Mouse (Mus musculus) macrophage (primary cell): Measurements from ENCODE around the gene Cabp7. TPM values are rescaled to one million over a fixed set of nuclear protein-coding genes. Genes with fewer than 3 reads are reported as not detected.

ENCODE experiments used
- H3K27ac ChIP-seq: fragments of 350-480 bp; formaldehyde crosslinking; 2 replicates; pipeline ENCODE4 v1.9.0; 2021
- H3K36me3 ChIP-seq: fragments of 350-480 bp; formaldehyde crosslinking; 2 replicates; pipeline ENCODE4 v1.9.0; 2021; ENCODE audit errors: inconsistent target
- H3K4me3 ChIP-seq: fragments of 350-480 bp; formaldehyde crosslinking; 2 replicates; pipeline ENCODE4 v1.9.0; 2021; ENCODE audit errors: inconsistent target
- H3K79me2 ChIP-seq: fragments of 350-480 bp; formaldehyde crosslinking; 2 replicates; pipeline ENCODE4 v1.9.0; 2021; ENCODE audit errors: inconsistent target
- WGBS: methylation state at CpG from one replicate; pipeline ENCODE4 v1.1.7; 2026; ENCODE audit warnings: inconsistent platforms; ENCODE audit not compliant: missing documents; 5-methylcytosine and 5-hydroxymethylcytosine counted together
- polyA plus RNA-seq: library from polyadenylated mRNA; stranded (reverse); fragments of 250-400 nt; gene quantifications from 3 replicates; pipeline ENCODE4 v1.2.4, GENCODE M21; 2018; ENCODE audit warnings: inconsistent platforms

Cabp7 gene
- polyA plus RNA-seq, 1 experiment from 2014 or later: 0.04 TPM

- Histone ChIP-seq H3K79me2 (no peaks in the 10 kb centered on the region), H3K27ac (no peak overlapping the region), H3K36me3 (no peaks in the 10 kb centered on the region), H3K4me3 (no peak overlapping the region)
- 71% methylated on average over 4 of the region's 4 CpGs for WGBS
Measured at GRCm38 (mm10) chr11:4760438-4760837, 13.9 kb upstream of the Cabp7 start.

- no peak overlapping the region for H3K4me3 ChIP-seq
- no peaks in the 10 kb centered on the region for H3K36me3 ChIP-seq
- 77% methylated on average over 4 of the region's 4 CpGs for WGBS
- no peak overlapping the region for H3K27ac ChIP-seq
- H3K79me2 ChIP-seq: no peaks in the 10 kb centered on the region
Measured at GRCm38 (mm10) chr11:4757789-4758158, 11.2 kb upstream of the Cabp7 start.

- WGBS: 67% methylated on average over 11 of the region's 11 CpGs
- H3K79me2 ChIP-seq: no peaks in the 10 kb centered on the region
- H3K4me3 ChIP-seq: no peak overlapping the region
- no peak overlapping the region for H3K27ac ChIP-seq
- H3K36me3 ChIP-seq: no peaks in the 10 kb centered on the region
Measured at GRCm38 (mm10) chr11:4756984-4757788, 10.6 kb upstream of the Cabp7 start.

GRCm38 (mm10) chr11:4756460-4756859 lies 9.9 kb upstream of the Cabp7 start:
- 70% methylated on average over 9 of the region's 9 CpGs for WGBS
- H3K4me3 ChIP-seq: no peak overlapping the region
- H3K27ac ChIP-seq: no peak overlapping the region
- no peaks in the 10 kb centered on the region for H3K36me3 ChIP-seq
- no peaks in the 10 kb centered on the region for H3K79me2 ChIP-seq

- 82% methylated on average over 11 of the region's 11 CpGs for WGBS
- Histone ChIP-seq H3K79me2 (no peaks in the 10 kb centered on the region), H3K4me3 (no peak overlapping the region), H3K27ac (no peak overlapping the region), H3K36me3 (no peaks in the 10 kb centered on the region)
Measured at GRCm38 (mm10) chr11:4754867-4755266, 8.3 kb upstream of the Cabp7 start.

- WGBS: 100% methylated on average over 3 of the region's 3 CpGs
- Histone ChIP-seq H3K36me3 (no peaks in the 10 kb centered on the region), H3K27ac (no peak overlapping the region), H3K4me3 (no peak overlapping the region), H3K79me2 (no peaks in the 10 kb centered on the region)
Measured at GRCm38 (mm10) chr11:4754036-4754435, 7.5 kb upstream of the Cabp7 start.

GRCm38 (mm10) chr11:4752836-4753235 lies 6.3 kb upstream of the Cabp7 start:
- Histone ChIP-seq H3K79me2 (no peaks in the 10 kb centered on the region), H3K36me3 (no peaks in the 10 kb centered on the region), H3K4me3 (no peak overlapping the region), H3K27ac (no peak overlapping the region)
- 50% methylated on average over 10 of the region's 10 CpGs for WGBS

- Histone ChIP-seq H3K4me3 (no peak overlapping the region), H3K36me3 (no peaks in the 10 kb centered on the region), H3K27ac (no peak overlapping the region), H3K79me2 (no peaks in the 10 kb centered on the region)
- WGBS: 9% methylated on average over 9 of the region's 9 CpGs
Measured at GRCm38 (mm10) chr11:4750263-4750662, 3.7 kb upstream of the Cabp7 start.

- Histone ChIP-seq H3K36me3 (no peaks in the 10 kb centered on the region), H3K27ac (no peak overlapping the region), H3K4me3 (no peak overlapping the region), H3K79me2 (no peaks in the 10 kb centered on the region)
- WGBS: 11% methylated on average over 11 of the region's 12 CpGs
Measured at GRCm38 (mm10) chr11:4747285-4747684, 707 bp upstream of the Cabp7 start.

GRCm38 (mm10) chr11:4745969-4746368 lies 609 bp downstream of the Cabp7 start:
- H3K79me2 ChIP-seq: no peaks in the 10 kb centered on the region
- H3K4me3 ChIP-seq: no peak overlapping the region
- whole genome bisulfite sequencing: 4% methylated on average over 39 of the region's 39 CpGs
- H3K27ac ChIP-seq: no peak overlapping the region
- no peaks in the 10 kb centered on the region for H3K36me3 ChIP-seq

- 53% methylated on average over 6 of the region's 6 CpGs for WGBS
- Histone ChIP-seq H3K79me2 (no peaks in the 10 kb centered on the region), H3K4me3 (no peak overlapping the region), H3K36me3 (no peaks in the 10 kb centered on the region), H3K27ac (no peak overlapping the region)
Measured at GRCm38 (mm10) chr11:4744691-4745090, 1.9 kb downstream of the Cabp7 start.

- H3K36me3 ChIP-seq: no peaks in the 10 kb centered on the region
- no peaks in the 10 kb centered on the region for H3K79me2 ChIP-seq
- WGBS: 57% methylated on average over 5 of the region's 5 CpGs
- no peak overlapping the region for H3K4me3 ChIP-seq
- no peak overlapping the region for H3K27ac ChIP-seq
Measured at GRCm38 (mm10) chr11:4740785-4741184, 5.8 kb downstream of the Cabp7 start.

- Histone ChIP-seq H3K27ac (no peak overlapping the region), H3K79me2 (no peaks in the 10 kb centered on the region), H3K36me3 (peaks cover 7% of the 10 kb centered on the region; the same call in 1 of the 2 replicates)
Measured at GRCm38 (mm10) chr11:4738719-4739118, 7.9 kb downstream of the Cabp7 start.

GRCm38 (mm10) chr11:4737682-4738081 lies 8.9 kb downstream of the Cabp7 start:
- WGBS: 96% methylated on average over 10 of the region's 10 CpGs
- Histone ChIP-seq H3K79me2 (no peaks in the 10 kb centered on the region), H3K27ac (no peak overlapping the region), H3K4me3 (no peak overlapping the region), H3K36me3 (peaks cover 7% of the 10 kb centered on the region; the same call in 1 of the 2 replicates)

More at GRCm38 (mm10) chr11:4738719-4739118, 7.9 kb downstream of the Cabp7 start:
- 95% methylated on average over 14 of the region's 16 CpGs for WGBS
- H3K4me3 ChIP-seq: no peak overlapping the region

GRCm38 (mm10) chr11:4736355-4736754 lies 10.2 kb downstream of the Cabp7 start:
- 91% methylated on average over 5 of the region's 6 CpGs for WGBS
- H3K36me3 ChIP-seq: peaks cover 7% of the 10 kb centered on the region; the same call in 1 of the 2 replicates

More at GRCm38 (mm10) chr11:4736355-4736754, 10.2 kb downstream of the Cabp7 start:
- H3K79me2 ChIP-seq: no peaks in the 10 kb centered on the region
- no peak overlapping the region for H3K4me3 ChIP-seq
- no peak overlapping the region for H3K27ac ChIP-seq
